Mouse (Mus musculus) NIH3T3 (cell line): ENCODE data around the gene Zfp710.

Experiments
- DNase-seq: peaks from one replicate; pipeline ENCODE4 v3.0.0-alpha.2; 2012; ENCODE audit warnings: low read depth

Gene Zfp710

DNA sequence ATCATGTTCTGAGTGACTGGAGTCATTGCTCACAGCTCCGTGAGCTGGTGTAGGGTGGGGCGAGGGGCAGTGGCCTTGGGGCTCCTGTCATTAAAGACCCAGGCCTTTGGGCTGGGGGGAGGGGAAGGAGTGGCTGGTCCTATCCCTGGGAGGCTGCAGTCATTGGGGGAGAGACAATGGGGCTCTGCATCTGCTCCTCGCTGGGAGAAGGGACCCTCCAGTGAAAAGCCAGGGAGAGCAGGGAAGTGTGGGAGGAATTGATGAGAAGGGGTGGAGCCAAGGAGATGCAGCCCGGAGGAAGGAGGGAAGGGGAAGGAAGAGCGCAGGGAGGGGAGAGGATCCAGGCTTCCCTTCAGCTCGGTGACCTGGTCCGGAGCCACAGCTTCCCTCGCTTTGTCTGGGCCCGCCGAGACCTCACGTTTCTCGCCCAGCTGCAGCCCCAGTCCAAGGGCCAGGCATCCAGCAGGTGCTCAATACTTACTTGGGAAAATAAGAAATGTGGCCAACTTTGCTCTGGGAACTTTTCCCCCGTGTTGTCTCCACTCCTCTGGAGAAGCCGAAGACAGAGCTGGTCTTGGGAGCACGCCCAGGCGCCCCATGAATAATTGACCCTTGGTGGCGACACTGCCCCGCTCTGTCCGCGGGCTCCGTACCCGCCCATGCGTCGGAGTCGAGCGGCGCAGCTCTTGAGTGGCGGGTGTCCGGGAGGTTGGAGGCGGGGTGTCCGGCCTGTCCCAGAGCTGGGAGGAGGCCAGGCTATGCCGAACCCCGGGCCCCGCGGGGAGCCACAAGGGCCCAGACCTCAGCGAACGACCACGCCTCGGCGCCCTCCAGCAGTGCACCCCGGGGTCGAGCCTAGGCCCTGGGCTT is at the start of gene Zfp710:
Gene Zfp710 (plus strand): TSS at position 294 of the 870 bp plus-strand sequence.
- peak; percentile 73 for DNase-seq

DNA sequence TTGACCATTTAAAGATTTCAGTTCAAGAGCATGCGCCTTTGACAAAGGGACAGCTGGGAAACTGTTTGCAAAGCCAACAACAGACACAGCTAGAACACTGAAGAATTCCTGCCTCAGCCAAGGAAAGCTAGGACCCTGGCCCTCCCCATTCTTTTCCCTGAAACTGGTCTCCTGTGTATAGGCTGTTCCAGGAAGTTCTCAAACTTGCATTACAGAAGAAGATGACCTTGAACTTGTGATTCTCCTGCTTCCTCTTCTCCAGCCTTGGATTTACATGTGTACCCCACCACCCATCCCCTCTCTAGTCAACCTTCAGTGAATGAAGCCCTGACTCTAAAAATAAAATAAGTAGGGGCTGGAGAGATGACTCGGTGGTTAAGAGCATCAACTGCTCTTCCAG is 49.3 kb upstream of the Zfp710 start:
- DNase-seq, result no peak

DNA sequence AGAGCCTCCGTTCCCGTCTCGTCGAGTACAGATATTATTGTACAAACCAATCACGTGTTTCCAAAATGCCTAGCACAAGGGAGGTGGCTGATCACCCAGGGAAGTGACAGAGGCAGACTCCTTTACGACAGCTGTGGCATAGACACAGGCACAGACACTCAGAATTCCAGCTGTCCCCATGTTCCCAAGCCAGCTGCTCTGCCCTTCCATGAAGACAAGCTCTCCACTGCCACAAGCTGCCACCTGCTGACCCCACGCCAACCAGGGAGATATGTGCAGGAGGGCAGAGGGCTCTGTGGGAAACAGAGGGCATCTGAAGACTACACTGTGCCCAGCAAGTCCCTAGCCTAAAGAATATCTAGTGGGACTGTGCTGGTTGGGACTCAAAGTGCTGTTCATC is 37.9 kb upstream of the Zfp710 start:
- no peak for DNase-seq

DNA sequence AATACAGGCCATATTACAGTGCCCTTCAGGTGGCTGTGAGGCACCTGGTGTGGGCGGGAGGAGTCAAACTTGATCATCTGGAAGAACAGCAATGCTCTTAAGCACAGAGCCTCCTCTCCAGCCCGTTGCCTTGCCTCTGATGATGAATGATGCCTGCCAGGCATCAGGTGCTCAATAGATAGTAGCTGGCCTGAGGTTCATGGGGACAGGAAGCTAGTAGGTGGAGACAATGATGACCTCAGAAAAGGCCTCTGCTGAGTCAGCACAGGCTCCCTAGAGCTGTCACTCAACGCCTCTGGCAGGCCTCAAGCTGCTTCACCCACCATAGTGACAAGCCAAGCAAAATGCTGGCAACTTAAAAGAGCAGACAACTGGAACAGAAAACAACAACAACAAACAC is 36.9 kb upstream of the Zfp710 start:
- DNase-seq, result peak; percentile 53

DNA sequence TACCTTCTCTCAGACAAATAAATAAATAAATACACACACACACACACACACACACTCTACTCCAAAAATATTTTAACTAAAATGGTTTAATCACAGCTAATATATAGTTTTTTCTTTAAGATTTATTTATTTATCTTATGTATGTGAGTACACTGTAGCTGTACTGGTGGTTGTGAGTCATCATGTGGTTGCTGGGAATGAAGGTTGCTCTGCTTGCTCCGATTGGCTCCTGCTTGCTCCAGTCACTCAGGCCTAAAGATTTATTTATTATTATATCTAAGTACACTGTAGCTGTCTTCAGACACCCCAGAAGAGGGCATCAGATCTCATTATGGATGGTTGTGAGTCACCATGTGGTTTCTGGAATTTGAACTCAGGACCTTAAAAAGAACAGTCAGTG is 36.1 kb upstream of the Zfp710 start:
- peak; percentile 78 for DNase-seq

DNA sequence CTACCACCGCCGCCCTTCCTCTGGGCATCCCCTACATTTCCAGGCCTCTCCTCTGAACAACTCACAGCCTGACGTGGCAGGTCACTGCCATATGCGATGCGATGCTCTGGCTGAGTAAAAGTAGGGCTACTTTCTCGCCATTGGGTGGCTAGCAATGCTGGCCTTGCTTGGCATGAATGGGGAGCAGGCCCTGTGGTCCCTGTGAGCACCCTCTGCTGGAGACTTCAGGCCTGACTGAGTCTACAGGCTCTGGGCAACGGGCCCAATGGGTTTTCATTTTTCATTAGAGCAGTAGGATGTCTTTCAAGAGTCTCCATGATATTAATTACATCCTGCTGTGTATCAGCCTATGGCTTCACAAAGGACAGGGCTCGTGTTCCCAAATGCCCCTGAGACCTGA is 30.1 kb upstream of the Zfp710 start:
- peak; percentile 76 for DNase-seq

DNA sequence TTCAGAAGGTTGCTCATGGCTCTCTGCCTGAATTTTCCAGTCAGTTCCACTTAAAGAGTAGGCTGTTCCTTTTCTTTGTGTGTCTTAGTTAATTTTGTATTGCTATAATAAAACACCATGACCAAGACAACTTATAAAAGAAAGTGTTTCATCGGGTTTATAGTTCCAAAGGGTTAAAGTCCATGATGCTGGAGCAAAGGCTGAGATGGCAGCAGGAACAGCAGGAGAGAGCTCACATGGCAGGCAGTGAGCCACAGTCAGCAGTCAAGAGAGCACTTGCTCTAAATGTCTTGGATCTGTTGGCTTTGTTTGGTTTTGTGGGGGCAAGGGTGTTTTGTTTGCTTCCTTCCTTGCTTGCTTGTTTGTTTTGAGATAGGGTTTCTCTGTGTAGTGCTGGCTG is 26.9 kb upstream of the Zfp710 start:
- no peak for DNase-seq

DNA sequence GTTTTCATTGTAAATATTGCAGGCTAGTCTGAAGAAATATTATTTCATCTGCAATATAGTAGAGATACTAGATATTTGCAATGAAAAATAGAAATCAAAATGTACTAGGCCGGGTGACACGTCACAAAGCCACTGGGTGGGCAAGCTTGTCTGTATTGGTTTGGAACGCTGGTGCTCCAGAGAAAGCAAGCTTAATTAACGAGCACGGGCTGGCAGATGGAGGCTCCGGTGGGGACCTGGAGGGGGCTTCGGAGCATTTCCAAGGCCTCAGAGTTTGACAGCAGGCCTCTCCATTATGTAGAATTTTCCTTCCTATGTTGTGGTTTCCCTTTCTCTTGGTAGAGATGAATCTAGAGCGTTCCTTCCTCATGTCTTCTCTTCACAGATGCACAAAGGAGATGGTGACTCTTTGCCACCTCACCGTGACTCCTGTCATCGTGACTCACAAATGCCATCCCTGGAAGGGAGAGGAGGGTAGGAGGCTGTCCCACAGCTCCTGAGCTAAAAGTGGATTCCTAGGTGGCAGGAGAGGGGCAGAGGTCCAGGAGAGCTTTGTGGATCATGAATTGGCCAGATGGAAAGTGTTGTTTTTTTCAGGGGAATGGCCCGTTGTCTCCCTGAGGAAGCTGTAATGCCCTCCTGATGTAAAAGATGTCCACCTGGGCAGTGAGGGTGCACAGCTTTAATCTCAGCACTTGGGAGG is 22.1 kb upstream of the Zfp710 start:
- no peak for DNase-seq

DNA sequence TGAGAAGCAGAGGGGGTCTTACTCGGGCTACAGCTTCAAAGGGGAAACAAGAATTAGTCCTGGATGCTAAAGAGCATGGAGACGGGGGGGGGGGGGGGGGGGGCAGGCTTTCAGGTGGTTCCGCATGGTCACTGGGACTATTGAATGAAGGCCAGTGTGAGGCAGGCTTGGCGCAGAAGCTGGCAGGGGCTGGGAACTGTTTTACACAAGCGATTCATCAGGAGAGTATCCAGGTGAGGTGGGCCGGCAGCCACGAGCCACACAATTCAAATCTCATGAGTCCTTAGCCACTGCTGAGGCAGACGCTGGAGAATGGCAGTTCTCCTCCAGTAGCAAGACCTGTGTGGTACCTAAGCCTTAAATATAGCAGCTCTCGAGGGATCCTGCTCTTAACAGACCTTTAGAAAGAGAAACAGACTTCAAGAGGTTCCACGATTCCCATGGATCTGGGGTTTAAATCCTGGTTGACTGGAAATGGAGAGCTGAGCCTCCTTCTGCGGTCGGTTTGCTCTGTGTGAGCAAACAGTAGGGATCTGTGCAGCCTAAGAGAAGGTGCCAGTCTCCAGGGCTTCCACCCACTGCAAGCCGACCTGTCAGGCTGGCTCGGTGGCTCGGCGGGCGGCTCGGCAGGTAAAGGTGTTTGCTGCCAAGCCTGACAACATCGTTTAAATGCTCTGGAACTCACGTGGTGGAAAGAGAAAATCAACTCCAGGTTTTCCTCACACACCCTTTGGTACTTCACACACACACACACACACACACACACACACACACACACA is 19.6 kb upstream of the Zfp710 start:
- no peak for DNase-seq

DNA sequence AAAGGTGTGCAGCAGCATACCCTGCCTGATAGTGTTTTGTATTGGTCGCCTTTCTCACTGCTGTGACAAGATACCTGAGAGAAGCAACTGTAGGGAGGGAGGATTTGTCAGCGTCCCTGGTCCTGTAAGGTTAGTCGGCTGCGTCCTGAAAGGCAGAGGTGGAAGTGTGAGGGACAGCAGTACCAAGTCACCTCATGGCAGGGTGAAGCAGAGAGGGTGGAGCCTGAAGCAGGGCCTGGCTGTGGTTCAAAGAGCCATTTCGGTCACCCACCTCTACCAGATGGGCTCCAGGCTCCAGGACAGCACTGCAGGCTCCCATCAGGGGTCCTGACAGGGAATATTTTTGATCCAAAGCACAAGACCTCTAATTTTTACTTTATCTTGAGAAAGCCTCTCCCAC is 13.9 kb upstream of the Zfp710 start:
- no peak for DNase-seq

DNA sequence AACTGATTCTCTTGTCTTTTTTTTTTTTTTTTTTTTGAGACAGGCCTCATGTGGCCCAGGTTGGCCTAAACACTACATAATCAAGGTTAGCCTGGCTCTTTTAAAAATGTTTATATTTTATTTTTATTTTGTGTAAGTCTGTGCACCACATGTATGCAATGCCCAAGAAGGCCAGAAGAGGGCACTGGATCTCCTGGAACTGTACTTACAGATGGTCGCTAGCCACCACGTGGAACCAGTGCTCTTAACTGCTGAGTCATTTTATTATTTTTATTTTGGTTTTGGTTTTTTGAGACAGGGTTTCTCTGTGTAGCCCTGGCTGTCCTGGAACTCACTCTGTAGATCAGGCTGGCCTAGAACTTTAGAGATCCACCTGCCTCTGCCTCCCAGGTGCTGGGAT is 13.1 kb upstream of the Zfp710 start:
- peak; percentile 82 for DNase-seq

DNA sequence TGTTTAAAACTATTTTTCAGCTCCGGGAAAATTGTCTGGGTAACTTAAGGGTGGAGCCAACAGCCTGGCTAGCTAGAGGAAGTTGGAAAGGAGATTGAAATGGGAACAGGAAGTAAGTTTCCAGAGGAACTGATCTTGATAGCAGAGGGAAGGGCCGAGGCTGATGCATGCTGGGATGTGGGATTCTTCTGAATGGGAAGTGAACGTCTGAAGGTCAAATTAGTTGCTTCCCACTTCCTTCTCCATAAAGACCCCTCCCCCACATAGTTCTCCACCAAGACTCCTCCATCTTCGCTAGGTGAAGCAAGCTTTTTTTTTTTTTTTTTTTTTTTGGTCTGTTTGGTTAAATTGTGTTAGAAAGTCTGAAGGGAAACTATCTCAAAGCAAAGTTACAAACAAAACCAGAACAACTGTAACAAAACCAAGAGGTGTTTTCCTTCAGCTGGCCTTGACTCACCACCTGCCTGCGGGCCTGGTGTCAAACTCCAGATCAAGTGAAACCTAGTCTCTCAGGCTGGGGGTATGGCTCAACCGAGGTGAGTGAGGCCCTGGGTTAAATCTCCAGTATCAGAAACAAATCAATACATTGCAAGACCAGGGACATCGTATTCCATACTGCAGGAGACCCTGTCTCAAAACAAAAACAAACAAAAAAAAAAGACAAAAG is 10.6 kb upstream of the Zfp710 start:
- DNase-seq, result peak; percentile 8

DNA sequence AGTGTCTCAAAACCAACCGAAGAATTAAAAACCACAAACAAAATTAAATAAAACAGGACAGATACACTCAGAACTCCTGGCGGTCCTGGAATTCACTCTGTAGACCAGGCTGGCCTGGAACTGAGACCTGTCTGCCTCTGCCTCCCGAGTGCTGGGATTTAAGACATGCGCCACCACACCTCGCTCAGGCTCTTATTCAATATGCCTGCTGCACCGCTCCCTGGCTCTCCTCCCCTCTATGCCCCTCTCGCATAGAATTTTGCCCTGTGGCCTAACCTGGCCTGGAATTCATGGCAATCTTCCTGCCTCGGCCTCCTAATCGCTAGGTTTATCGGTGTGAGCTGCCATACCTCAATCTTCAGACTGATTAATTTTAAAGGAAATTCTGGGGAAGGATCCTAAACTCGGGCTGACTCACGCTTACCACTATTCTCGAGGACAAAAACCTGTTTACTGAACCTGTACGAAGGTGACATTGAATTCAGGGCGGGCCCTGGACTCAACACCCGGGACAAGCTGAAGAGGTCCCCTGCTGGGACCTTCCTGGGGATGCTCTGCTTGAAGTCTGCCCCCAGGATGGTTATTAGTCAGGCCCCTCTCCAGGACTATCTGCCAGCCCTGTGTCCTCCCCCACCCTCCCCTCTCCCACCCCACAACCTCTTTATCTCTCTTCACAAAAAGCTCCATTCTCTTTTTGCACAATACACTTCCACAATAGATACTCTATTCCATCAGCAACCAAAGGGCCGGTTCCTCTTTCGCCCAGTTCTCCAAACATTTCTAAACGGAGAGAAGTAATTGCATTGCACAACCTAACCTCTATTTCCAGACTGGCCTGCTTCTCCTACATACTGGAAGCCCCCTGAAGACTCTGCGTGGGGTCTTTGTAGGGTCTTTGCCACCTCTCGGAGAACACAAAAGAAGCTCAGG is 9.5 kb upstream of the Zfp710 start:
- no peak for DNase-seq

DNA sequence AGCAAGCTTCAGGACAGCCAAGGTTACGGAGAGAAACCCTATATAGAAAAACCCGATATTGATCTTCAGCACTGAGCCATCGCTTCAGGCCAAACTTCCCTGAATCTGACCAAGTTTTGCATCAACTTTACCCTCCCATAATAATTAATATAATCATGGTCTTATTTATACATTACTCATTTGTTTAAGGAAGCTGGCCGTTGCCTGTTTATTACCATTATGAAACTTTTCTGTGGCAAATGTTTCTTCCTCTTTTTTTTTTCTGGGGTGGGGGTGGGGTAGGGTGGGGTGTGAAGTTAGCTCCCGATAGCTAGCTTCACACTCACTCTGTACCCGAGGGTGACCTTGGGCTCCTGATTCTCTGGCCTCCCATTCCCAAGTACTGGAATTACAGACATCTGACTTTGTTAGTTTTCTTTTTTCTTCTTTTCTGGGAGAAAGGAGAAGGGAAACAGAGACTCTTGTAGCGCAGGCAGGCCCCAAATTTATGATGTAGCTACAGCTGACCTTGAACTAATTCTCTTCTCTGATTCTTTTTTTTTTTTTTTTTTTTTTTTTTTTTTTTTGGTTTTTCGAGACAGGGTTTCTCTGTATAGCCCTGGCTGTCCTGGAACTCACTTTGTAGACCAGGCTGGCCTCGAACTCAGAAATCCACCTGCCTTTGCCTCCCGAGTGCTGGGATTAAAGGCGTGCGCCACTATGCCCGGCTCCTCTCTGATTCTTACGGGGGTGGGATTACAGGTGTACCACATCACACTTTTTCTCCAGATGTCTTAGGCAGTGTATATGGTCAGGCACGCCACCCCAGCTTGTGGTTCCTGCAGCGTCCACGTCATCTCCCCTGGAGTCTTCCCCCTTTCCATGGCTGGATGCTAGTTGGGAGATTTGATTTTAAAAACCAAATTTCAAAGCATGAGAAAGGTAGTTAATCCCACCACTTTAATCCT is 5.8 kb upstream of the Zfp710 start:
- no peak for DNase-seq

DNA sequence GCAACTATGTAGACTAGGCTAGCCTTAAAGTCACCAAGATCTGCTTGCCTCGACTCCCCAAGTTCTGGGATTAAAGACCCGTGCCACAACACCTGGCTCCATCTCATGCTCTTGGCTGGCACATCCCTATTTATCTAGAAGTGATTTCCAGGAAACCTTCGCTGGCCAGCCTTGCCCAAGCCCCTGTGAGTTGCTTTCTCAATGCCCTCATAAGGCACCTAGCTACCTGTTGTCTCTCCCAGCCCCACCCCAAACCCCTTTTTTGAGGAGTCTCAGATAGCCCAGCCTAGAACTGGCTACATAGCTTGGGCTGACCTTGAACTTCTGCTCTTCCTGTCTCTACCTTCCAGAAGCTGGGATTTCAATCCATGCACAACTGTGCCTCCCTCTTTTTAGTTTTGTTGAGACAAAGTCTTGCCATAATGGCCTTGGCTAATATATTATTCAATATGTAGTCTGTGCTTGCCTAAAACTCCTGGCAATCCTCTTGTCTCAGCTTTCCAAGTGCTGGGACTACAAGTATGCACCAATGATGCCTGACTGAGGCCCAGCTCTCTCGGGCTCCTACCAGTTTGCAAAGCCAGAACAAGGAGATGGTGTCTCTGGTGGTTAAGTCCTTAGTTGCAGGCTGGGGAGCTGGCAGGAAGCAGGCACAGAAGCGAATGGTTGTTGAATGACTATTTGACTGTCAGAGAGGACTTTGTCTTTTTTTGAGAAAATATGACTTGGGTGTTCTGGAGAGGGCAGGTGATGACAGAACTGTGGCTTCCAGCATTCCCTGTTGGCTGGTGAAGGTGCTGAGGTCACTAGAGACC is 786 bp upstream of the Zfp710 start:
- DNase-seq, result peak; percentile 70

DNA sequence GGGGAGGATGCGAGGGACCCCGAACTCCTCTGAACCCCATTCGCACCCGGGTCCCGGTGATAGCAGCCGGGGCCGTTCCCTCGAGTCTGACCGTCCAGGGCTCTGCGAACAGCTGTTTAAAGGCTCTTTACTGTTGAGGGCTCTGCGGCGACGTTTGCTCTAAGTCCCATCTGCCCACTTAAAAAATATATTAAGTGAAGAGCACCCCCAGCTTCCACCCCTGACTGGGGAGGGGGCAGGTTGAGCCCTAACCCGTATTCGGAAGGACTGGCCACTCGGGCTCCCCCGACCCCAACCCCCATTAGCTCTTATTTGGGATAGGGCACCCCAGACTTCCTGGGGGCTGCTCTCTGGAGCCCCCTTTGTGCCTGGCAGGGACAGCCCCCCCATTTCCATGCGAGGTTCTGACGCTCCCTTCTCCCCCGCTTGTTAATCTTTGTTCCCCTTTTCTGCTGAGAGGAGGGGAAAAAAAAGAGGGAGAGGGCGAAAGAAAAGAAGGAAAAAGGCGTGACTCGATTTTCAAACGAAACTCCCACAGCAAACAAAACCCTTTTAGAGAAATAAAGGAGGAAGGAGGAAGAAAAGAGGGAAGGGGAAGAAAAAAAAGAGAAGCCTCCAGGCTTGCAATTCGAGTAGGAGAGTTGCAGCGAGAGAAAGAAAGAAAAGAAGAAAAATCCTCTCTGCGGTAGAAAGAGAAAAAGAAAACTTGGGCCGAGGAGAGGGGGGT is 940 bp downstream of the Zfp710 start:
- DNase-seq, result no peak

DNA sequence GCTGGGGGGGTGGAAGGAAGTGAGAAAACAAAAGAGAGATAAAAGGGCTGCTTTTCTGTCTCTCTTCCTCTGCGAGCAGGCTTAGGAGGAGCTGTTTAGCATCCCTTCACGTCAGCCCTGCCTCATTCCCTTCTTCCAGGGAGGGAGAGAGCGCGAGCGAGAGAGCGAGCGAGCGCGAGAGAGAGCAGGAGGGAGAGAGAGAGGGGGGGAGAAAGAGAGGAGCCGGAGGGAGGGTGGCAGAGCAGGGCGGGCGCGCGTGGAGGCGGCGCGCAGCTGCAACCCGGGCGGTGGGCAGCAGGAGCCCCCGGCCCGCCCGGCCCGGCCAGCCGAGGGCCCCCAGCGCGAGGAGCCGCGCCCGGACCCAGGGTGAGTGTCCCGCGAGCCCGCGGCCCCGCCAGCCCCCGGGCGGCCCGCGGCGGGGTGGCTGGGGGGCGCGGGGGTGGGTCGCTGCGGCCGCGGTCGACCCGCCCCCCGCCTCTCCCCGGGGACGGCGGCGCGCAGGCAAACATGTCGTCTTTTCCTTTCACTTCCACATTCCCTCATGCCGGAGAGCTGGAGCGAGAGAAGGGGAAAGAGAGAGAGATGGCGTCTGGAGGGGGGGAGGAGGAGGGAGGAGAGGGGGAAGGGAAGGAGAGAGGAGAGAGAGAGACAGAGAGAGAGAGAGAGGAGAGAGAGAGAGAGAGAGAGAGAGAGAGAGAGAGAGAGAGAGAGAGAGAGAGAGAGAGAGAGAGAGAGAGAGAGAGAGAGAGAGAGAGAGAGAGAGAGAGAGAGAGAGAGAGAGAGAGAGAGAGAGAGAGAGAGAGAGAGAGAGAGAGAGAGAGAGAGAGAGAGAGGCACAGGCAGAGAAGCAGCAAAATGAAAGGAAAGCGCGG is 1.7 kb downstream of the Zfp710 start:
- peak; percentile 84 for DNase-seq
